Mouse (Mus musculus): ENCODE data around the gene Polq. TPM values are rescaled to one million over a fixed set of nuclear protein-coding genes. Genes with fewer than 3 reads are reported as not detected.

Gene Polq
- polyA plus RNA-seq, 1 experiment from 2014 or later: 8.0 TPM

Other genes starting within 250 kb of the Polq start
- gene Slc15a2, start 226.8 kb upstream of the Polq start, polyA plus RNA-seq (2014; fragmentation: Nextera tagmentation; extraction: Ambion mirVana): 2.3 and 5.5 TPM in 2 replicates
- 33.7 and 41.9 TPM in 2 replicates for gene Iqcb1, start 183.4 kb upstream of the Polq start, polyA plus RNA-seq (2014; fragmentation: Nextera tagmentation; extraction: Ambion mirVana)
- 0.77 and 2.5 TPM in 2 replicates for gene Eaf2, start 136.8 kb upstream of the Polq start, polyA plus RNA-seq (2014; fragmentation: Nextera tagmentation; extraction: Ambion mirVana)
- 93.9 and 101 TPM in 2 replicates for gene Golgb1, start 136.6 kb upstream of the Polq start, polyA plus RNA-seq (2014; fragmentation: Nextera tagmentation; extraction: Ambion mirVana)
- 2.9 and 3.0 TPM in 2 replicates for gene Hcls1, start 76.8 kb upstream of the Polq start, polyA plus RNA-seq (2014; fragmentation: Nextera tagmentation; extraction: Ambion mirVana)
- not detected in 2 replicates for gene Fbxo40, start 21.3 kb upstream of the Polq start, polyA plus RNA-seq (2014; fragmentation: Nextera tagmentation; extraction: Ambion mirVana)